Mouse (Mus musculus) gastrocnemius, adult 18-20 months (tissue): ENCODE results near the gene Cyp3a13. TPM values are rescaled to one million over a fixed set of nuclear protein-coding genes. Genes with fewer than 3 reads are reported as not detected.
"Not testable (repeated sequence)": the region's sequence is repeated elsewhere in the genome, so short reads cannot be mapped to it uniquely, and the experiment has no call there.

Experiments
- DNase-seq: peaks from one replicate; pipeline ENCODE4 v3.0.0; 2021; ENCODE audit warnings: low spot score
- total RNA-seq, 2 experiments: library from RNA; stranded (reverse); gene quantifications; 2 replicates each; pipeline ENCODE4 v1.2.3; 2021

Cyp3a13 gene
- total RNA-seq, 2 experiments from 2014 or later: 0.14 TPM; not detected in 1

GRCm38 (mm10) chr5:137875054-137875453, 46.4 kb downstream of the Cyp3a13 start:
- DNase-seq: no peak

DNA sequence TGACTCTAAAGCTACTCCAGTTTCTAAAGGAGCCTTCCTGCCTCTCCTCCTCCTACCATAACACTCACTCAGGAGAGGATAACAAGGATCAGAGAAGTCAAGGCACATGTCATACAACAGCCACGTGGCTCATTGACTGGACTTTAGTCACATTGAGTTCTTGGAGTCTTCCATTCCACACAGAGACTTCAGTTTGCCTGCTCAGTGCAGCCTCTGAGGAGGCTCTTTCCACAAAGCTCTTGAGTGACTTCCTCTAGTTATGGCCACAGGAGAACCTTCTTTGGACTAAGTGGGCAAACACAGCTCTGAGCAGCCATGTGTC, 49.1 kb downstream of the Cyp3a13 start:
- not testable (repeated sequence) for DNase-seq

- DNase-seq: not testable (repeated sequence)
Observed at GRCm38 (mm10) chr5:137871644-137872380, 49.6 kb downstream of the Cyp3a13 start, which contains the start of gene Pilrb2. Pilrb2 (minus strand) TSS chr5:137871815.

- DNase-seq: not testable (repeated sequence)
Observed at GRCm38 (mm10) chr5:137868600-137868999, 52.8 kb downstream of the Cyp3a13 start.

- DNase-seq: not testable (repeated sequence)
Observed at GRCm38 (mm10) chr5:137864008-137864407, 57.4 kb downstream of the Cyp3a13 start.

- DNase-seq: not testable (repeated sequence)
Observed at GRCm38 (mm10) chr5:137857960-137858710, 63.3 kb downstream of the Cyp3a13 start, which contains the start of gene Pilrb1. Pilrb1 (minus strand) TSS chr5:137858106.

- DNase-seq: not testable (repeated sequence)
Observed at GRCm38 (mm10) chr5:137856870-137857269, 64.5 kb downstream of the Cyp3a13 start.

GRCm38 (mm10) chr5:137854907-137855306, 66.5 kb downstream of the Cyp3a13 start:
- not testable (repeated sequence) for DNase-seq

DNA sequence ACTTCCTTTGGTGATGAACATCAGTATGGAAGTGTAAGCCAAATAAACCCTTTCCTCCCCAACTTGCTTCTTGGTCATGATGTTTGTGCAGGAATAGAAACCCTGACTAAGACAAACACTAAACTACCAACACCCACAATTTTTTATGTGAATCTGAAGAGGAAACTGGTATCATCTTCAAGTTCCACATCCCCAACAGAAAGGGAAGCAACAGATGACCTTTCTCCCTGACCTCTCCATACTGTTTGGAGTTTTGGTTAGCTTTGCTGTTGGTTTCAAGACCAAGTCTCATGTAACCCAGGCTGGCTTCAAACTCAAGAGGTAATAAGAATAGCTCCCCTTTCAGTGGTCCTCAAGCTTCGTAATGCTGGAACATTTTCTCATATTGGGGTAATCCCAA, 71.1 kb downstream of the Cyp3a13 start:
- DNase-seq: not testable (repeated sequence)

Other genes with a start within 250 kb of the Cyp3a13 start
- 1 to 10 TPM; 5.9 to 7.5 TPM for gene Agfg2, start 236.9 kb downstream of the Cyp3a13 start, total RNA-seq
- under 1 TPM; 0.21 to 0.28 TPM for gene Nyap1, start 180.0 kb downstream of the Cyp3a13 start, total RNA-seq
- 10 to 100 TPM; 53.0 to 68.0 TPM for gene Tsc22d4, start 175.9 kb downstream of the Cyp3a13 start, total RNA-seq
- 1 to 10 TPM; 6.2 to 7.7 TPM for gene Ppp1r35, start 142.8 kb downstream of the Cyp3a13 start, total RNA-seq
- gene Mepce, start 134.0 kb downstream of the Cyp3a13 start, total RNA-seq: 10 to 100 TPM; 24.1 to 26.1 TPM
- under 1 TPM; 0.14 to 0.26 TPM for gene Zcwpw1, start 133.8 kb downstream of the Cyp3a13 start, total RNA-seq
- under 1 TPM; 0.16 to 0.28 TPM for gene Pilra, start 85.3 kb downstream of the Cyp3a13 start, total RNA-seq
- under 1 TPM in 1 of 2 experiments, not detected in 1; 0.17 TPM for gene Pilrb1, start 63.5 kb downstream of the Cyp3a13 start, total RNA-seq
- gene Pilrb2, start 49.8 kb downstream of the Cyp3a13 start, total RNA-seq: not detected
- under 1 TPM; 0.38 to 0.59 TPM for gene Gjc3, start 41.5 kb upstream of the Cyp3a13 start, total RNA-seq
- under 1 TPM in 1 of 2 experiments, not detected in 1; 0.52 TPM for gene Azgp1, start 59.9 kb upstream of the Cyp3a13 start, total RNA-seq
- gene Smok3a, start 99.6 kb upstream of the Cyp3a13 start, total RNA-seq: not detected
- gene Smok3b, start 99.8 kb upstream of the Cyp3a13 start, total RNA-seq: not detected
- not detected for gene Smok3c, start 131.6 kb upstream of the Cyp3a13 start, total RNA-seq
- gene Zkscan1, start 163.5 kb upstream of the Cyp3a13 start, total RNA-seq: 10 to 100 TPM; 11.2 to 11.8 TPM
- 10 to 100 TPM; 15.0 to 15.4 TPM for gene Zscan21, start 195.3 kb upstream of the Cyp3a13 start, total RNA-seq
- gene Zfp113, start 234.1 kb upstream of the Cyp3a13 start, total RNA-seq: 1 to 10 TPM; 4.9 to 5.8 TPM
- gene Cops6, start 239.5 kb upstream of the Cyp3a13 start, total RNA-seq: 100 to 1,000 TPM; 105 to 110 TPM